Mouse (Mus musculus) hindbrain, embryonic 11.5 days (tissue): Measurements from ENCODE around the gene Akna. TPM values are rescaled to one million over a fixed set of nuclear protein-coding genes. Genes with fewer than 3 reads are reported as not detected.
A peak's percentile ranks its signal among the peaks of the same experiment; 100 is the strongest.

Experiments used
- ATAC-seq: fragments of 200-750 bp; cut with Nextera tagmentation; 2 replicates; pipeline ENCODE4 v1.8.0; 2017; ENCODE audit warnings: mild to moderate bottlenecking, moderate TSS enrichment, moderate library complexity; ENCODE audit not compliant: low FRiP score
- DNase-seq: peaks from one replicate; pipeline ENCODE4 v3.0.0-alpha.2; 2015; ENCODE audit warnings: low spot score
- H3K27ac ChIP-seq: fragments of 300-500 bp; sonication (generic); 2 replicates; pipeline ENCODE4 v1.5.1; 2014; ENCODE audit warnings: mild to moderate bottlenecking, low read depth, low read length
- H3K27me3 ChIP-seq: fragments of 300-500 bp; sonication (generic); 2 replicates; pipeline ENCODE4 v1.6.1; 2014; ENCODE audit warnings: mild to moderate bottlenecking, low read length, moderate library complexity, mixed read lengths; ENCODE audit not compliant: control insufficient read depth, insufficient read depth
- H3K36me3 ChIP-seq: fragments of 300-500 bp; sonication (generic); 2 replicates; pipeline ENCODE4 v1.6.1; 2014; ENCODE audit warnings: mild to moderate bottlenecking, low read length, moderate library complexity, mixed read lengths; ENCODE audit not compliant: control insufficient read depth, insufficient read depth
- H3K4me1 ChIP-seq: fragments of 300-500 bp; sonication (generic); replicated peaks from 2 replicates; pipeline ENCODE4 v1.6.1; 2014; ENCODE audit warnings: low read length, mixed read lengths; ENCODE audit not compliant: control insufficient read depth, insufficient read depth
- H3K4me2 ChIP-seq: fragments of 300-500 bp; sonication (generic); replicated peaks from 2 replicates; pipeline ENCODE4 v1.6.1; 2014; ENCODE audit warnings: mild to moderate bottlenecking, low read depth, low read length
- H3K4me3 ChIP-seq: fragments of 300-500 bp; sonication (generic); 2 replicates; pipeline ENCODE4 v1.5.1; 2014; ENCODE audit warnings: low read depth, low read length
- H3K9ac ChIP-seq: fragments of 300-500 bp; sonication (generic); 2 replicates; pipeline ENCODE4 v1.6.1; 2014; ENCODE audit warnings: low read depth, low read length
- H3K9me3 ChIP-seq: fragments of 300-500 bp; sonication (generic); 2 replicates; pipeline ENCODE4 v1.6.1; 2016; ENCODE audit warnings: low read length; ENCODE audit not compliant: control insufficient read depth
- WGBS: fragments of 180-500 bp; shearing (Covaris S2); extraction: QIAGEN DNeasy Blood & Tissue Kit; methylation state at CpG from one replicate; pipeline ENCODE4 v1.1.7; 2014; 5-methylcytosine and 5-hydroxymethylcytosine counted together
- polyA plus RNA-seq: library from polyadenylated mRNA; unstranded; fragments of >200 nt; fragmentation: Nextera tagmentation; extraction: Ambion mirVana; gene quantifications from 2 replicates; pipeline ENCODE4 v1.2.1, GENCODE M21; 2014

The Akna gene
- polyA plus RNA-seq, 1 experiment from 2014 or later, result 5.7 TPM

- Histone ChIP-seq H3K27me3 (no peaks in the 10 kb centered on the region), H3K4me2 (no peak overlapping the region), H3K4me3 (no peak overlapping the region), H3K4me1 (peaks cover 22% of the 10 kb centered on the region), H3K9me3 (no peaks in the 10 kb centered on the region), H3K9ac (no peak overlapping the region), H3K36me3 (no peaks in the 10 kb centered on the region), H3K27ac (no peak overlapping the region)
- 63% methylated on average over 4 of the region's 4 CpGs for WGBS
- DNase-seq (no peak), ATAC-seq (no peak)
Observed at GRCm38 (mm10) chr4:63405683-63406082, 2.5 kb upstream of the Akna start.

DNA sequence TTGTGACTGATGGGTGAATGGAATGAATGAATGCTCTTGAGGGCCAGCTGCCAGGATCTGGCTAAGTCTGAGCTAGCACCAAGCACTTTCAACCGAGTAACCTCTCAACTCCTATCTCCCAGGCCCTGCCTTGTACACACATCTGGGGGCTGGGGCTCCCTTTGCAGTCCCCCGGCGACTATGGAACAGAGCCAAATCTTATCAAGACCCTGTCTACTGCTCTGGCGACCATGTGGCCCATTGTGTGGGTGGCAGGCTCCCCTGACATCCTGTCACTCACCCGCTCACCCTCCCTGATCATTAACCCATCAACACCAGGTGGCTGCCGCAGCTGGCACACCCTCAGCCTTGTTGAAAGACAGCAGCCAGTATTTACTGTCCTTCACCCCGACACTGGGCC is 1.9 kb upstream of the Akna start:
- peaks cover 23% of the 10 kb centered on the region for H3K4me1 ChIP-seq
- no peaks in the 10 kb centered on the region for H3K27me3 ChIP-seq
- peak; percentile 8; the same call in 1 of the 2 replicates for ATAC-seq
- H3K4me3 ChIP-seq, result no peak overlapping the region
- no peak for DNase-seq
- H3K27ac ChIP-seq, result no peak overlapping the region; the same call in 1 of the 2 replicates
- H3K9me3 ChIP-seq, result no peaks in the 10 kb centered on the region
- no peak overlapping the region for H3K9ac ChIP-seq
- 31% methylated on average over 7 of the region's 7 CpGs for WGBS
- no peak overlapping the region for H3K4me2 ChIP-seq
- no peaks in the 10 kb centered on the region for H3K36me3 ChIP-seq

GRCm38 (mm10) chr4:63404205-63404604 is 1.1 kb upstream of the Akna start:
- no peak overlapping the region for H3K27ac ChIP-seq
- no peak for DNase-seq
- H3K9ac ChIP-seq, result no peak overlapping the region
- H3K4me2 ChIP-seq, result no peak overlapping the region; the same call in 1 of the 2 replicates
- no peak overlapping the region for H3K4me3 ChIP-seq
- H3K4me1 ChIP-seq, result peaks cover 23% of the 10 kb centered on the region
- no peaks in the 10 kb centered on the region for H3K36me3 ChIP-seq
- ATAC-seq, result no peak
- no peaks in the 10 kb centered on the region for H3K9me3 ChIP-seq
- H3K27me3 ChIP-seq, result no peaks in the 10 kb centered on the region
- WGBS, result 69% methylated on average over 7 of the region's 7 CpGs

DNA sequence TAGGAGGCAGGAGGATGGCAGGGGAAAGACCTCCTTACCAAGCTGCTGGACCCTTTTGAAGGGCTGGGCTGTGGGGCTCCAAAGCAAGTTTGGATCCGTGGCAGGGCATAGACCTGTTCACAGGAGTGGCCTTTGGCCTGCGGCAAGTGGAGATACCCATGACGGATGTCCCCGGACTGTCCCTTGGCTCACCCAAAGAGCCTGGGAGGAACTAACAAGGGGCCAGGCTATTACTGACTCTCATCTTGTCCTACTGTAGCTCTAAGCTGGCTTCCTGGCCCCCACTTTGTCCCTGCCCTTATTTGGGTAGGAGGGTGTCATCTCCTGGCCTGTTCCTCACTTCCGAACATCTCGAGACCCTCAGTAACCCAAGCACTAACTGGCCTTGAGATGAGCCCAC is 596 bp downstream of the Akna start:
- Histone ChIP-seq H3K9me3 (no peaks in the 10 kb centered on the region), H3K4me2 (peak overlapping the region; percentile 26), H3K27ac (peak overlapping the region; percentile 71), H3K9ac (peak overlapping the region; percentile 53), H3K36me3 (no peaks in the 10 kb centered on the region), H3K4me3 (no peak overlapping the region), H3K27me3 (no peaks in the 10 kb centered on the region), H3K4me1 (peaks cover 20% of the 10 kb centered on the region)
- DNase-seq (no peak), ATAC-seq (no peak)
- 68% methylated on average over 6 of the region's 6 CpGs for WGBS

GRCm38 (mm10) chr4:63402056-63402455 is 1.1 kb downstream of the Akna start:
- Histone ChIP-seq H3K36me3 (no peaks in the 10 kb centered on the region), H3K27me3 (no peaks in the 10 kb centered on the region), H3K9me3 (no peaks in the 10 kb centered on the region), H3K4me1 (peaks cover 20% of the 10 kb centered on the region), H3K4me2 (no peak overlapping the region), H3K9ac (no peak overlapping the region), H3K27ac (no peak overlapping the region), H3K4me3 (no peak overlapping the region)
- 87% methylated on average over 10 of the region's 10 CpGs for WGBS
- DNase-seq (no peak), ATAC-seq (no peak)

DNA sequence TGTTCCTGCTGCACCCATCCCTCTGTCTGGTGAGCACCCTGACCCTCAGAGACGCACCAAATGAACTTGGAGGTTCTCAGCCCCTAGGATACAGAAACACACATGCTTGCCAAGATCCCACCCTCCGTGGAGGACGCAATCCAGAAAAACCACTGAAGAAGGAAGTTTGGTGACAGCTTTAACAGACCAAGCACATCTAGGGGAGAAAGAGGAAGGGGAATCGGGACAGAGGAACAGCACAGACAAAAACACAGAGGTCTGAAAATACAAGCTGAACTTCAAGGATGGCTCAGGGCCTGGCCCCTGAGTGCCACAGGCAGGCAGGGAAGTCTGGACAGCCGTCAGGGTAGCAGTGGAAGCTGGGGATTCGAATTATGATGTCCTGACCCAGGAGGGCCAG is 1.5 kb downstream of the Akna start:
- H3K4me1 ChIP-seq, result peaks cover 20% of the 10 kb centered on the region

DNA sequence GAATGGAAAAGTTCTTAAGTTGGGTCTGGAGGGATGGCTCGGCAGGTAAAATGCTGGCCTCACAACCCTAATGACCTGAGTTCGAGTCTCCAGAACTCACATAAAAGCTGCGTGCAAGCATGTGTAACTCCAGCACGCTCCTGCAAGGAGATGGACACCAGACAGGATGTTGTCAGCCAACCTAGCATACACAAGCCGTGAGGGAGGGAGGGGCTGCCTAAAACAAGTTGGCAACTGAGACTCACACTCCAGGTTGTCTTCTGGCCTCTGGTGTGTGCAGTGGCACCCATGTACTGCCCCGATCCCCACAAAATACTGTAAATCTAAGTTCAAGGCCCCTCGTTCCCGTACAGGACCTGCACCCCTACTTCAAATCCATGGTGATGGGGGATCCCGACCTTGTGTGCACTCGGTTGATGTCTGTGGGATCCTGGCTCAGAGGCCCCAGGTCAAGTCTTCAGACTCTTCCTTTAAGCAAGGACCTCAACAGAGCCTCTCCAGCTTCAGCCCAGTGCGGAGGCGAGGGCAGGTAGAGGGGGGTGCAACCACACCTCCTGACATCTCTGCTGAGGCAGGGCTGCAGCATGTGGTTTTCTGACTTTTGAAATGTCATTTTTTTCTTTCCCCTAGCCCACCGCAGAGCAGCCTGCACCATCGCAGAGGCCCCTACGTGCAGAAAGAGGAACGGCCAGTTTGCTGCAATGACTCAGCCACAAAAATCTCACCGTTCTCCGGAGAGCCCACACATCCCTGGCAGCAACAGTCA is 2.4 kb downstream of the Akna start:
- DNase-seq (no peak), ATAC-seq (no peak)
- WGBS, result 94% methylated on average over 18 of the region's 18 CpGs
- no peaks in the 10 kb centered on the region for H3K9me3 ChIP-seq
- no peak overlapping the region for H3K27ac ChIP-seq
- H3K9ac ChIP-seq, result no peak overlapping the region
- no peak overlapping the region for H3K4me2 ChIP-seq
- no peak overlapping the region for H3K4me3 ChIP-seq
- H3K4me1 ChIP-seq, result peaks cover 20% of the 10 kb centered on the region
- no peaks in the 10 kb centered on the region for H3K36me3 ChIP-seq
- H3K27me3 ChIP-seq, result no peaks in the 10 kb centered on the region

More for the DNA sequence above, 1.5 kb downstream of the Akna start:
- WGBS, result 87% methylated on average over 6 of the region's 6 CpGs
- no peak for ATAC-seq
- no peaks in the 10 kb centered on the region for H3K27me3 ChIP-seq
- H3K27ac ChIP-seq, result no peak overlapping the region
- H3K4me2 ChIP-seq, result no peak overlapping the region
- no peaks in the 10 kb centered on the region for H3K9me3 ChIP-seq
- DNase-seq, result no peak
- no peak overlapping the region for H3K9ac ChIP-seq
- no peaks in the 10 kb centered on the region for H3K36me3 ChIP-seq
- H3K4me3 ChIP-seq, result no peak overlapping the region

GRCm38 (mm10) chr4:63399691-63400270 is 3.4 kb downstream of the Akna start:
- ATAC-seq (no peak), DNase-seq (no peak)
- Histone ChIP-seq H3K27me3 (no peaks in the 10 kb centered on the region), H3K36me3 (no peaks in the 10 kb centered on the region), H3K4me3 (no peak overlapping the region), H3K4me1 (peaks cover 17% of the 10 kb centered on the region), H3K27ac (no peak overlapping the region), H3K9me3 (no peaks in the 10 kb centered on the region), H3K9ac (no peak overlapping the region), H3K4me2 (no peak overlapping the region)
- 68% methylated on average over 8 of the region's 8 CpGs for WGBS
